ENCODE assay signal across 8 mouse cellular contexts in the genomic region with DNA sequence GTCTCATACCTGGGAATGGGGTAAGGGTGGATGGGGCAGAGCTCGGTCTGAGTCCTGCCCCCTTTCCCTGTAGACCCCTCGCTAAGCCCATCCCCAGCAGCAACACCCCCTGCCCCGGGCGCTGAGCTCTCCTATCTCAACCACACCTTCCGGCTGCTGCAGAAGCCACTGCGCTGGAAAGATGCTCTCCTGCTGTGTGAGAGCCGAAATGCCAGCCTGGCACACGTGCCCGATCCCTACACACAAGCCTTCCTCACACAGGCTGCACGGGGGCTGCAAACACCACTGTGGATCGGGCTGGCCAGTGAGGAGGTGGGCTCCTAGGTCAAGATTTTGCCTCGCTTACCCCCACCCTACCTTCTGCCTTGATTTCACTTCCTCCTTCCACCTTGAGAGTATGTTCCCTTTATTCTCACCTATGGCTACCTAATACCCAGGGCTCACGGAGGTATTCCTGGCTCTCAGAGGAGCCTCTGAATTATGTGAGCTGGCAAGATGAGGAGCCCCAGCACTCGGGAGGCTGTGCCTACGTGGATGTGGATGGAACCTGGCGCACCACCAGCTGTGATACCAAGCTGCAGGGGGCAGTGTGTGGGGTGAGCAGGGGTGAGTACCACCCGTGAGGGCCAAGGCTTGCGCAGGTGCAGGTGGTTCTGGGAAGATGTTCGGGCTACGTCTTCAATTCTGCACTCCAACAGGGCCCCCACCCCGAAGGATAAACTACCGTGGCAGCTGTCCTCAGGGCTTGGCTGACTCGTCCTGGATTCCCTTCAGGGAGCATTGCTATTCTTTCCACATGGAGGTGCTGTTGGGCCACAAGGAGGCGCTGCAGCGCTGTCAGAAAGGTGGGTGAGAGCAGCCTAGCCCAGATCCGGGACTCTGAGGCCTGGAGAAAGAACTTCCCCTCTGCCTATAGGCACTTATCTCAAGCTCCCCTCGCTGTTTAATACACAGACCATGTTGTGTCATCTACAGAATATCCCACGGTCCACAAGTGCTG. TPM values are rescaled to one million over a fixed set of nuclear protein-coding genes. Genes with fewer than 3 reads are reported as not detected.
DNase-seq lines count a peak whose midpoint lies in the region; ATAC-seq and TF ChIP-seq lines count a peak whose summit lies in the region.

No protein-coding gene starts in this region.

- H3K9me3 ChIP-seq in embryonic facial prominence, embryonic 14.5 days (ENCODE audit: control insufficient read depth, low read length) = no peaks in the 10 kb centered on the region
- no peaks in the 10 kb centered on the region for H3K9me3 ChIP-seq in kidney, embryonic 14.5 days (ENCODE audit: control insufficient read depth, low read length)
- H3K9me3 ChIP-seq in limb, embryonic 15.5 days = no peaks in the 10 kb centered on the region
- no peaks in the 10 kb centered on the region for H3K9me3 ChIP-seq in midbrain, postnatal 0 days (ENCODE audit: low read length)

- TF ChIP-seq CTCF in midbrain, postnatal 0 days (IDR thresholded peaks at IDR 0.05) = peak; percentile 94

- H3K4me1 ChIP-seq in embryonic facial prominence, embryonic 14.5 days (ENCODE audit: control insufficient read depth, insufficient read depth, low read length) = peaks cover 10% of the 10 kb centered on the region
- H3K4me1 ChIP-seq in kidney, embryonic 14.5 days (ENCODE audit: control insufficient read depth, insufficient read depth, low read length) = peaks cover 6% of the 10 kb centered on the region
- peaks cover 16% of the 10 kb centered on the region for H3K4me1 ChIP-seq in limb, embryonic 15.5 days
- H3K4me1 ChIP-seq in midbrain, postnatal 0 days (ENCODE audit: insufficient read depth, low read length) = no peaks in the 10 kb centered on the region

- no peak overlapping the region for H3K9ac ChIP-seq in embryonic facial prominence, embryonic 14.5 days (ENCODE audit: low read depth, low read length)
- H3K9ac ChIP-seq in kidney, embryonic 14.5 days (ENCODE audit: low read depth, low read length) = no peak overlapping the region
- H3K9ac ChIP-seq in limb, embryonic 15.5 days = no peak overlapping the region
- no peak overlapping the region for H3K9ac ChIP-seq in midbrain, postnatal 0 days (replicated peaks; ENCODE audit: low read length, poor library complexity, severe bottlenecking)

- H3K36me3 ChIP-seq in embryonic facial prominence, embryonic 14.5 days (ENCODE audit: control insufficient read depth, insufficient read depth, low read length) = peaks cover 72% of the 10 kb centered on the region
- peaks cover 46% of the 10 kb centered on the region; the same call in 1 of the 2 replicates for H3K36me3 ChIP-seq in kidney, embryonic 14.5 days (ENCODE audit: control insufficient read depth, insufficient read depth, low read length)
- peaks cover 75% of the 10 kb centered on the region for H3K36me3 ChIP-seq in limb, embryonic 15.5 days
- no peaks in the 10 kb centered on the region for H3K36me3 ChIP-seq in midbrain, postnatal 0 days (ENCODE audit: insufficient read depth, low read length)

- no peaks in the 10 kb centered on the region for H3K27me3 ChIP-seq in embryonic facial prominence, embryonic 14.5 days (replicated peaks; ENCODE audit: control insufficient read depth, insufficient read depth, low read length)
- H3K27me3 ChIP-seq in kidney, embryonic 14.5 days (ENCODE audit: control insufficient read depth, insufficient read depth, low read length) = no peaks in the 10 kb centered on the region
- H3K27me3 ChIP-seq in limb, embryonic 15.5 days = no peaks in the 10 kb centered on the region
- H3K27me3 ChIP-seq in midbrain, postnatal 0 days (ENCODE audit: insufficient read depth, low read length) = no peaks in the 10 kb centered on the region

- no peak overlapping the region for H3K27ac ChIP-seq in embryonic facial prominence, embryonic 14.5 days (replicated peaks; ENCODE audit: low read depth, low read length)
- H3K27ac ChIP-seq in kidney, embryonic 14.5 days (ENCODE audit: low read depth, low read length) = no peak overlapping the region
- H3K27ac ChIP-seq in limb, embryonic 15.5 days = no peak overlapping the region
- no peak overlapping the region for H3K27ac ChIP-seq in midbrain, postnatal 0 days (ENCODE audit: low read depth, low read length)

- no peak overlapping the region for H3K4me2 ChIP-seq in embryonic facial prominence, embryonic 14.5 days (ENCODE audit: low read depth, low read length)
- no peak overlapping the region for H3K4me2 ChIP-seq in kidney, embryonic 14.5 days (replicated peaks; ENCODE audit: low read depth, low read length)
- H3K4me2 ChIP-seq in limb, embryonic 15.5 days = no peak overlapping the region
- no peak overlapping the region; the same call in 1 of the 2 replicates for H3K4me2 ChIP-seq in midbrain, postnatal 0 days (ENCODE audit: low read depth, low read length, poor library complexity, severe bottlenecking)

- peak; percentile 86 for DNase-seq in 416B (ENCODE audit: low read depth)
- peak; percentile 63 to 79 for DNase-seq in adrenal gland, postnatal 4 days (ENCODE audit: low spot score in 2 of 2)
- peak; percentile 84 for DNase-seq in embryonic facial prominence, embryonic 14.5 days (ENCODE audit: low spot score)
- peak; percentile 49 to 65 for DNase-seq in heart, adult 9 months (ENCODE audit: low spot score in 2 of 2)
- DNase-seq in midbrain, postnatal 0 days (ENCODE audit: low spot score) = peak; percentile 93
- peak; percentile 59 to 60 for DNase-seq in spleen, postnatal 36 days (ENCODE audit: low spot score in 2 of 2)

- H3K4me3 ChIP-seq in embryonic facial prominence, embryonic 14.5 days (ENCODE audit: low read depth, low read length) = no peak overlapping the region
- no peak overlapping the region for H3K4me3 ChIP-seq in kidney, embryonic 14.5 days (ENCODE audit: low read length)
- no peak overlapping the region for H3K4me3 ChIP-seq in limb, embryonic 15.5 days
- H3K4me3 ChIP-seq in midbrain, postnatal 0 days (ENCODE audit: low read depth, low read length) = no peak overlapping the region

- WGBS in embryonic facial prominence, embryonic 14.5 days = 66% methylated on average over 28 of the region's 28 CpGs
- whole genome bisulfite sequencing in kidney, embryonic 14.5 days = 69% methylated on average over 28 of the region's 28 CpGs
- 69% methylated on average over 28 of the region's 28 CpGs for WGBS in limb, embryonic 15.5 days
- 57% methylated on average over 28 of the region's 28 CpGs for WGBS in midbrain, postnatal 0 days

- ATAC-seq in embryonic facial prominence, embryonic 14.5 days (ENCODE audit: low read depth) = peak; percentile 78
- ATAC-seq in kidney, embryonic 14.5 days (ENCODE audit: low FRiP score, low TSS enrichment) = peak; percentile 70
- 0 out of 2 replicates have a peak, but pooled peaks have one; percentile 8 for ATAC-seq in limb, embryonic 15.5 days (ENCODE audit: insufficient number of reproducible peaks, low FRiP score, low TSS enrichment, low read depth)
- peak; percentile 72 for ATAC-seq in midbrain, postnatal 0 days (ENCODE audit: low FRiP score)

RNA-seq across cellular contexts. Expression of a gene that starts 55.0 kb away (rescaled TPM):
- 10 to 100 TPM; 43.5 to 49.5 TPM for total RNA-seq in adrenal gland, postnatal 4 days (2021)
- 23.9 and 27.3 TPM in 2 replicates for polyA plus RNA-seq in embryonic facial prominence, embryonic 14.5 days (2014; fragmentation: Nextera tagmentation; extraction: Ambion mirVana)
- polyA plus RNA-seq in kidney, embryonic 14.5 days (2014; fragmentation: Nextera tagmentation; extraction: Ambion mirVana) = 10.9 and 11.5 TPM in 2 replicates
- polyA plus RNA-seq in limb, embryonic 15.5 days (2015; fragmentation: Nextera tagmentation; extraction: Ambion mirVana) = 31.0 and 33.6 TPM in 2 replicates
- total RNA-seq in midbrain, postnatal 0 days (2014; rRNA removed) = 16.8 and 20.5 TPM in 2 replicates
- 3.4 TPM in 2 replicates for polyA plus RNA-seq in midbrain, postnatal 0 days (2015; fragmentation: Nextera tagmentation; extraction: Ambion mirVana)

Comparison
In these comparisons a context has a peak if more than half of its experiments do, and no peak if none do; other contexts are left out.
1. ATAC-seq: peak in every context shown above with its lines; median percentile 78 in embryonic facial prominence, embryonic 14.5 days; 72 in midbrain, postnatal 0 days; 70 in kidney, embryonic 14.5 days; 8 in limb, embryonic 15.5 days.